Mouse (Mus musculus): ENCODE measurements around the gene Cybrd1.

Gene Cybrd1

DNA sequence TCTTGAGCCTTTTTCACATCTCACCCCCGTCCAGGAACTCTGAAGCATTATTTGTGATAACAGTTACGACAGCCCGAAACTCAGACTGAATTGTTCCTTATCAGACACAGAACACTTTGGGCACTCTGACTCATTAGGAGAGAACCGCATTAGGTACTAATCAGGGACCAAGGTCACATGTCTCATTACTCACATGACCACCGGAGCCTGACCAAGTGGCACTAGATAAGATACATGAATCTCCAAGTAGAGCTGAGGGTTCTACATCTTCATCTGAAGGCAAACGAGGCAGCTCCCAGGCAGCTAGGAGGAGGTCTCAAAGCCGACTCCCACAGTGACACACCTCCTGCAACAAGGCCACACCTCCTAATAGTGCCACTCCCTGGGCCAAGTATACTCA is 21.6 kb upstream of the Cybrd1 start:
- Histone ChIP-seq H3K9me3 (ENCODE audit: low read length) (peaks cover 9% of the 10 kb centered on the region), H3K4me3 (replicated peaks; ENCODE audit: low read length) (no peak overlapping the region), H3K27me3 (ENCODE audit: insufficient read depth, low read length) (no peaks in the 10 kb centered on the region), H3K36me3 (ENCODE audit: insufficient read depth, low read length) (peaks cover 60% of the 10 kb centered on the region), H3K4me1 (replicated peaks; ENCODE audit: low read depth, low read length) (no peaks in the 10 kb centered on the region)
- no peak for TF ChIP-seq CTCF (conservative IDR thresholded peaks at IDR 0.05; ENCODE audit: low read length)

- peaks cover 31% of the 10 kb centered on the region for H3K9me3 ChIP-seq (ENCODE audit: low read length)
- peaks cover 25% of the 10 kb centered on the region for H3K36me3 ChIP-seq (ENCODE audit: insufficient read depth, low read length)
- H3K4me3 ChIP-seq (replicated peaks; ENCODE audit: low read length) = no peak overlapping the region
- 0 out of 2 replicates have a peak, but pooled peaks cover 4% of the 10 kb centered on the region for H3K4me1 ChIP-seq (replicated peaks; ENCODE audit: low read depth, low read length)
- TF ChIP-seq POU5F1 (IDR thresholded peaks at IDR 0.05; ENCODE audit: borderline replicate concordance, low read length) = no peak
- no peaks in the 10 kb centered on the region for H3K27me3 ChIP-seq (ENCODE audit: insufficient read depth, low read length)
These were observed 15.0 kb upstream of the Cybrd1 start for GRCm38 (mm10) chr2:71102621-71103291.

DNA sequence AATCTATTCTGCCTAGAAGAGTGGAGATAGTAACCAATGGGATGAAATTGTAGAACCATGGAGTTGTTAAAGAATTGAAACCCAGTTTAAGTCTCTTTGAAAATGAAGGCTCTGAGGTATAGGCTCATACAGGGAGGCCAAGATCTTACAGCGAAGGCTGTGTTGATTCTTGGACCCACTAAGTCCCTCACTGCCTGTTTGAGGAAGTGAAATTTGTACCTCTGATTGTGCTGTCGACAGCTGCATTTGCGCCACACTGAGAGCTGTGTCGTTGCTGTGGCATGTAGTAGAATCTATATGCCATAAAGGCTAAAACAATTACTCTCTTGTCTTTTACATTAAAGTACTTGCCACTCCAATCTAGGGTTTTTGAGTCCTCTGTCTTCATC is 14.4 kb upstream of the Cybrd1 start:
- peaks cover 25% of the 10 kb centered on the region for H3K36me3 ChIP-seq (ENCODE audit: insufficient read depth, low read length)
- TF ChIP-seq POU5F1 (IDR thresholded peaks at IDR 0.05; ENCODE audit: borderline replicate concordance, low read length) (no peak), NANOG (IDR thresholded peaks at IDR 0.05; ENCODE audit: borderline replicate concordance, low read length) (no peak), CTCF (conservative IDR thresholded peaks at IDR 0.05; ENCODE audit: low read length) (no peak)

DNA sequence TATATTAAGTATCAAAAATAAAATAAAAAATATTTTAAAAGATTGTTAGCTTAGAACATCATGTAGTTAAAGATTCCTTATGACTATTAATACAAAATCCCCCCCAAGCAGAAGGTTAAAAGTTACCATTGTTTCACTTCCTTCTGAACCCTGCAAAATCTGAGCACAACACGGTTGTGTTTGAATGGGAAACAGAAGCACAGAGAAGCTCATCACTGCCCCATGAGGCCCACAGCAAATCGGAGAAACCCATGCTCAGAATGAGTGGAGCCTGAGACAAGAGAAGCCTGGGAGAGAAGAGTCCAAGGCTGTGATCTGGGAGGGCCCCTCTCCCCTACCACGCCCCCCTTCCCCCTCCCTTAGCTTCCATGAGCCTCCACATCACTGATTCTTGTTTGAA is 13.0 kb upstream of the Cybrd1 start:
- peaks cover 18% of the 10 kb centered on the region for H3K36me3 ChIP-seq (ENCODE audit: insufficient read depth, low read length)
- peaks cover 31% of the 10 kb centered on the region for H3K9me3 ChIP-seq (ENCODE audit: low read length)
- TF ChIP-seq POU5F1 (IDR thresholded peaks at IDR 0.05; ENCODE audit: borderline replicate concordance, low read length) = no peak
- TF ChIP-seq CTCF (conservative IDR thresholded peaks at IDR 0.05; ENCODE audit: low read length) = no peak
- TF ChIP-seq NANOG (IDR thresholded peaks at IDR 0.05; ENCODE audit: borderline replicate concordance, low read length) = no peak
- no peaks in the 10 kb centered on the region for H3K27me3 ChIP-seq (ENCODE audit: insufficient read depth, low read length)
- H3K4me1 ChIP-seq (replicated peaks; ENCODE audit: low read depth, low read length) = 0 out of 2 replicates have a peak, but pooled peaks cover 4% of the 10 kb centered on the region
- H3K4me3 ChIP-seq (replicated peaks; ENCODE audit: low read length) = no peak overlapping the region

More for the DNA sequence above, 14.4 kb upstream of the Cybrd1 start:
- Histone ChIP-seq H3K27me3 (ENCODE audit: insufficient read depth, low read length) (no peaks in the 10 kb centered on the region), H3K4me1 (replicated peaks; ENCODE audit: low read depth, low read length) (0 out of 2 replicates have a peak, but pooled peaks cover 4% of the 10 kb centered on the region), H3K9me3 (ENCODE audit: low read length) (peaks cover 31% of the 10 kb centered on the region), H3K4me3 (replicated peaks; ENCODE audit: low read length) (no peak overlapping the region)

- Histone ChIP-seq H3K27me3 (ENCODE audit: insufficient read depth, low read length) (no peaks in the 10 kb centered on the region), H3K36me3 (ENCODE audit: insufficient read depth, low read length) (peaks cover 12% of the 10 kb centered on the region), H3K4me1 (replicated peaks; ENCODE audit: low read depth, low read length) (0 out of 2 replicates have a peak, but pooled peaks cover 4% of the 10 kb centered on the region), H3K4me3 (replicated peaks; ENCODE audit: low read length) (no peak overlapping the region), H3K9me3 (ENCODE audit: low read length) (peaks cover 27% of the 10 kb centered on the region)
- TF ChIP-seq POU5F1 (IDR thresholded peaks at IDR 0.05; ENCODE audit: borderline replicate concordance, low read length) (no peak), NANOG (IDR thresholded peaks at IDR 0.05; ENCODE audit: borderline replicate concordance, low read length) (no peak), CTCF (conservative IDR thresholded peaks at IDR 0.05; ENCODE audit: low read length) (no peak)
These were observed 12.1 kb upstream of the Cybrd1 start for GRCm38 (mm10) chr2:71105469-71106215.

- H3K27me3 ChIP-seq (ENCODE audit: insufficient read depth, low read length) = no peaks in the 10 kb centered on the region
- H3K4me1 ChIP-seq (replicated peaks; ENCODE audit: low read depth, low read length) = 0 out of 2 replicates have a peak, but pooled peaks cover 4% of the 10 kb centered on the region
- no peak for TF ChIP-seq NANOG (IDR thresholded peaks at IDR 0.05; ENCODE audit: borderline replicate concordance, low read length)
- no peak for TF ChIP-seq CTCF (conservative IDR thresholded peaks at IDR 0.05; ENCODE audit: low read length)
- TF ChIP-seq POU5F1 (IDR thresholded peaks at IDR 0.05; ENCODE audit: borderline replicate concordance, low read length) = no peak
- peaks cover 12% of the 10 kb centered on the region for H3K9me3 ChIP-seq (ENCODE audit: low read length)
- no peak overlapping the region for H3K4me3 ChIP-seq (replicated peaks; ENCODE audit: low read length)
- H3K36me3 ChIP-seq (ENCODE audit: insufficient read depth, low read length) = no peaks in the 10 kb centered on the region
These were observed 10.5 kb upstream of the Cybrd1 start for GRCm38 (mm10) chr2:71107225-71107624.

DNA sequence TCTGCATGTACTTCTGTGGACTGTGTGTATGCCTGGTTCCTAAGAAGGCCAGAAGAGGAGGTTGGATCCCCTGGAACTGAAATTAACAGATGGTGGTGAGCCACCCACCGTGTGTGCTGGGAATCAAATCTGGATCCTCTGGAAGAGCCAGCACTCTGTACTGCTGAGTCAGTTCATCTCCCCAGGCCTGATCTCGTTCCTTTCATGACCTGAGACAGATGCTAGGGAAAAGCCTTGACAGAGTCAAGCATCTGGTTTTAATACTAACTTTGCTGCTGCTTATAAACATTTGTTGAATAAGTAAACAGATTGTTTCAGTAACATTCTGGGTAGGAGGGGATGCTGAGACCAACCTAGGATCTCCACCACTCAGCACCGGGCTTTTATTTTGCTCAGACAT is 9.2 kb upstream of the Cybrd1 start:
- Histone ChIP-seq H3K4me1 (replicated peaks; ENCODE audit: low read depth, low read length) (0 out of 2 replicates have a peak, but pooled peaks cover 4% of the 10 kb centered on the region), H3K27me3 (ENCODE audit: insufficient read depth, low read length) (no peaks in the 10 kb centered on the region), H3K36me3 (ENCODE audit: insufficient read depth, low read length) (no peaks in the 10 kb centered on the region), H3K4me3 (replicated peaks; ENCODE audit: low read length) (no peak overlapping the region), H3K9me3 (ENCODE audit: low read length) (peaks cover under 1% of the 10 kb centered on the region; the same call in 1 of the 2 replicates)
- TF ChIP-seq POU5F1 (IDR thresholded peaks at IDR 0.05; ENCODE audit: borderline replicate concordance, low read length) (no peak), CTCF (conservative IDR thresholded peaks at IDR 0.05; ENCODE audit: low read length) (no peak), NANOG (IDR thresholded peaks at IDR 0.05; ENCODE audit: borderline replicate concordance, low read length) (no peak)

- H3K9me3 ChIP-seq (ENCODE audit: low read length) = no peaks in the 10 kb centered on the region
- peaks cover 4% of the 10 kb centered on the region; the same call in 1 of the 2 replicates for H3K4me1 ChIP-seq (replicated peaks; ENCODE audit: low read depth, low read length)
- TF ChIP-seq NANOG (IDR thresholded peaks at IDR 0.05; ENCODE audit: borderline replicate concordance, low read length) (no peak), POU5F1 (IDR thresholded peaks at IDR 0.05; ENCODE audit: borderline replicate concordance, low read length) (no peak), CTCF (conservative IDR thresholded peaks at IDR 0.05; ENCODE audit: low read length) (no peak)
- H3K4me3 ChIP-seq (replicated peaks; ENCODE audit: low read length) = no peak overlapping the region
- H3K36me3 ChIP-seq (ENCODE audit: insufficient read depth, low read length) = no peaks in the 10 kb centered on the region
- H3K27me3 ChIP-seq (ENCODE audit: insufficient read depth, low read length) = peaks cover 19% of the 10 kb centered on the region
These were observed 4.1 kb upstream of the Cybrd1 start for GRCm38 (mm10) chr2:71113489-71114171.
